Mouse (Mus musculus) bone marrow, adult 2 months (tissue): ENCODE data around the gene Dxo. TPM values are rescaled to one million over a fixed set of nuclear protein-coding genes. Genes with fewer than 3 reads are reported as not detected.
"Not testable (repeated sequence)": the region's sequence is repeated elsewhere in the genome, so short reads cannot be mapped to it uniquely, and the experiment has no call there.

Experiments
- H3K27ac ChIP-seq: fragments of 200-500 bp; 2 replicates; pipeline ENCODE4 v1.5.1; 2012; ENCODE audit warnings: low read depth, mild to moderate bottlenecking, control low read depth, inconsistent platforms, low read length; ENCODE audit not compliant: control insufficient read depth, poor library complexity, insufficient read depth
- H3K4me1 ChIP-seq: fragments of 200-500 bp; 2 replicates; pipeline ENCODE4 v1.6.1; 2011; ENCODE audit warnings: low read length; ENCODE audit not compliant: control insufficient read depth, insufficient read depth
- H3K4me3 ChIP-seq: fragments of 200-500 bp; replicated peaks from 2 replicates; pipeline ENCODE3; 2011; ENCODE audit warnings: mild to moderate bottlenecking, low read depth, low read length, control low read depth; ENCODE audit not compliant: control insufficient read depth
- CTCF ChIP-seq: fragments of 200-500 bp; IDR thresholded peaks from 2 replicates; pipeline ENCODE4 v1.5.1; 2011; ENCODE audit warnings: low read length, control low read depth; ENCODE audit not compliant: control insufficient read depth, insufficient read depth
- POLR2A ChIP-seq: fragments of 200-500 bp; IDR thresholded peaks from 2 replicates; pipeline ENCODE4 v1.6.1; 2011; ENCODE audit warnings: low read depth, mild to moderate bottlenecking, control low read depth, low read length, borderline replicate concordance; ENCODE audit not compliant: control insufficient read depth
- WGBS: fragments of 180-500 bp; shearing (Covaris S2); methylation state at CpG from one replicate; pipeline ENCODE4 v1.1.7; 2018; 5-methylcytosine and 5-hydroxymethylcytosine counted together
- polyA plus RNA-seq: library from polyadenylated mRNA; stranded (reverse); fragments of >200 nt; gene quantifications from 2 replicates; pipeline ENCODE4 v1.2.4, GENCODE M21; 2011; ENCODE audit warnings: low replicate concordance; ENCODE audit not compliant: missing spikeins, insufficient read depth, insufficient read length

Dxo gene
- polyA plus RNA-seq, 1 experiment: 73.3 TPM

- H3K27ac ChIP-seq: no peak overlapping the region
- 68% methylated on average over 6 of the region's 6 CpGs for WGBS
- H3K4me1 ChIP-seq: no peaks in the 10 kb centered on the region
- TF ChIP-seq POLR2A (no peak), CTCF (peak; percentile 33; the same call in 1 of the 2 replicates)
- no peak overlapping the region for H3K4me3 ChIP-seq
Measured at GRCm38 (mm10) chr17:34804871-34805562, 31.8 kb upstream of the Dxo start.

GRCm38 (mm10) chr17:34807176-34807575, 29.6 kb upstream of the Dxo start:
- Histone ChIP-seq H3K27ac (no peak overlapping the region), H3K4me3 (no peak overlapping the region), H3K4me1 (no peaks in the 10 kb centered on the region)
- WGBS: 56% methylated on average over 3 of the region's 3 CpGs
- TF ChIP-seq POLR2A (no peak), CTCF (no peak)

- WGBS: 74% methylated on average over 6 of the region's 6 CpGs
- Histone ChIP-seq H3K4me1 (no peaks in the 10 kb centered on the region), H3K4me3 (no peak overlapping the region), H3K27ac (no peak overlapping the region)
- TF ChIP-seq POLR2A (no peak), CTCF (no peak)
Measured at GRCm38 (mm10) chr17:34808599-34809205, 28.1 kb upstream of the Dxo start.

GRCm38 (mm10) chr17:34810411-34810810, 26.4 kb upstream of the Dxo start:
- 89% methylated on average over 5 of the region's 5 CpGs for WGBS
- not testable (repeated sequence) for H3K4me3 ChIP-seq, H3K27ac ChIP-seq, H3K4me1 ChIP-seq

- not testable (repeated sequence) for H3K4me1 ChIP-seq, H3K27ac ChIP-seq, H3K4me3 ChIP-seq
- WGBS: 84% methylated on average over 8 of the region's 8 CpGs
Measured at GRCm38 (mm10) chr17:34810811-34811210, 26.0 kb upstream of the Dxo start.

GRCm38 (mm10) chr17:34811275-34811674, 25.5 kb upstream of the Dxo start:
- Histone ChIP-seq H3K4me3 (no peak overlapping the region), H3K27ac (no peak overlapping the region), H3K4me1 (no peaks in the 10 kb centered on the region; the same call in 1 of the 2 replicates)
- no peak for TF ChIP-seq POLR2A
- TF ChIP-seq CTCF: no peak
- WGBS: 76% methylated on average over 15 of the region's 15 CpGs

- H3K27ac ChIP-seq, H3K4me1 ChIP-seq, H3K4me3 ChIP-seq: not testable (repeated sequence)
- 55% methylated on average over 12 of the region's 12 CpGs for WGBS
- TF ChIP-seq CTCF: peak; percentile 62
Measured at GRCm38 (mm10) chr17:34813747-34814146, 23.1 kb upstream of the Dxo start.

GRCm38 (mm10) chr17:34814818-34815370, 21.9 kb upstream of the Dxo start:
- H3K4me3 ChIP-seq: no peak overlapping the region
- no peaks in the 10 kb centered on the region; the same call in 1 of the 2 replicates for H3K4me1 ChIP-seq
- H3K27ac ChIP-seq: no peak overlapping the region
- 70% methylated on average over 7 of the region's 7 CpGs for WGBS
- no peak for TF ChIP-seq CTCF
- no peak for TF ChIP-seq POLR2A

- not testable (repeated sequence) for H3K27ac ChIP-seq, H3K4me1 ChIP-seq, H3K4me3 ChIP-seq
- 88% methylated on average over 1 of the region's 1 CpGs for WGBS
Measured at GRCm38 (mm10) chr17:34830776-34831175, 6.0 kb upstream of the Dxo start.
